Mouse (Mus musculus) left cerebral cortex, postnatal 36 days (tissue): ENCODE measurements around the gene Polrmt. TPM values are rescaled to one million over a fixed set of nuclear protein-coding genes. Genes with fewer than 3 reads are reported as not detected.

Experiments
- DNase-seq, 2 experiments: peaks; one replicate each; pipeline ENCODE4 v3.0.0; 2021 to 2022; ENCODE audit warnings: low spot score in 2 of 2, mixed read lengths in 1 of 2
- intact Hi-C: fragments of 180-260 bp; cut with DNase I; formaldehyde crosslinking; loops from one replicate; pipeline ENCODE4 v1.15.1; 2025
- total RNA-seq, 2 experiments: library from RNA; stranded (reverse); gene quantifications; 2 replicates each; pipeline ENCODE4 v1.2.3; 2021

Polrmt gene
- total RNA-seq, 2 experiments from 2014 or later, result 44.9 to 49.7 TPM

DNA sequence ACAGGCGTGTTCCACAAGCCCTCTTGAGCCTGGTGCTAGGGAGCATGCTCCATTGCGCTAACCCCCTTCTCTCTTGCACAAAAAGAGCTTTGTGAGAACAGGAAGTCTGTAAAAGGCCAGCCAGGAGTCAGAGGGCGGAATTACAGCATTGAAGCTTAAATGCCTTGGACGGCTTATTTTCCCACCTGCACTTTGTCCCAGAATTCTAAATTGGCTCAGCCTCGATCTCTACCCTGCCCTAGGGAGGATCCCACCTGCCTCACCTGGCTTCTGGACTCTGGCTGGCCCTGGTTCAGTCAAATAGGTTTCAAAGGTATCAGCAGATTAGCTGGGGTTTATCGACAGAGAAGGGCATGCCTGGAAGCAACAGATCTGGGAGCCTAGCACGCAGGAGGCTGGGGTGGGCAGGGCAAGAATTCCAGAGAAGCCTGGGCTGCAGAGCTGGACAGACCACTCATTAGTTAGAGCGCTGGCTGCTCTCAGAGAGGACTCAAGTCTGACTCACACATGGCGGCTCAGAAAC is 50.2 kb downstream of the Polrmt start:
- DNase-seq, result no peak

DNA sequence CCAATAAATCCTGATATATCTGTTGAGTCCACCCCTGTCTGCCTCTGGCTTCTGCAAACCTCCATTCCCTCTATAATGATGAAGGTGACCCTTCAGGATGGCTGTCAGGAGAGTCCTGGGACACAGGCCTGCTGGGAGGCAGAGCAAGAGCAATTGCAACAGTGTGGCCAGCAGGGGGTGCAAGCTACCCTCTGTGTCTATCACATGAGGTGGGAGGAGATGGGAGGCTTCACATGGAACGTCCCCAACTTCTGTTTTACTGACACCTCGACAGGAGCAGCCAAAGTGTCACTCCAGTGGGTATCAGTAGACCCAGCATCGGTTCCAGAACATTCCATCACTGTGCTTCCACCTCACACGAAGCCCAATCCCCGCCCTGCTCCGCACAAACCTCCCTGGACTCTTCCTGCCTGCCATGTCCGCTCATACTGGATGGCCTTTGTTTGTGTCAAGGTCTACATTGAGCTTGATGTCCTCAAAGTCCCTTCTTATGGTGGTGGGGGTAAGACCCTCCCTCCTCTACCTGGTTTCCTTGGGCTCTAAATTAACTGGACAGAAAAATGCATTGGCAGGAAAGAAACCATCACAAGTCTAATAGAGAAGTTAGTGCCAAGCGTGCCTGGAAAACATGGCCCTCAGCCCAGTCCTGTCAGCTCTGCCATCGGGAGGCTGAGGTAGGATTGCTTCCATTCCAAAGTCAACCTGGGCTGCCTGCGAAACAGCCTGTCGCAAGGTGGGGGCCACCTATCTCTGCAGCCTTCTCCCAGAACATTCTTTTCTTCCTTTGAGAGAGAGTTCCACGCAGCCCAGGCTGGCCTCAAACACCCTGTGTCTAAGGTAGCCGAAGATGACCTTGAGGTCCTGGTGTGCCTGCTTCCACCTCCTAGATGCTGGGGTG is 50.9 kb downstream of the Polrmt start:
- peak in 1 of 2 experiments; percentile 54 for DNase-seq
- intact Hi-C loops, result no loop called here

More for the DNA sequence above, 50.2 kb downstream of the Polrmt start:
- intact Hi-C loops, result no loop called here

DNA sequence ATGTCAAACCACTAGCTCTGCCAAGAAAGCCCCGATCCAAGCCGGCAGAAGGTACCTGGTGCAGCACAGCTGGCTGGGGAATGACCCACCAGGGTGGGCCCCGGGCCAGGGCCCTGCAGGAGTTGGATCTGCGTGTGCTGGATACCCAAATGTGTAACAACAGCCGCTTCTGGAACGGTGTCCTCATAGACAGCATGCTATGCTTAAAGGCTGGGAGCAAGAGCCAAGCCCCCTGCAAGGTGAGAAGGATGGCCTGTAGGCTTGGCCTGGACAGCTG is 52.1 kb downstream of the Polrmt start:
- intact Hi-C loops, result no loop called here
- DNase-seq, result no peak

DNA sequence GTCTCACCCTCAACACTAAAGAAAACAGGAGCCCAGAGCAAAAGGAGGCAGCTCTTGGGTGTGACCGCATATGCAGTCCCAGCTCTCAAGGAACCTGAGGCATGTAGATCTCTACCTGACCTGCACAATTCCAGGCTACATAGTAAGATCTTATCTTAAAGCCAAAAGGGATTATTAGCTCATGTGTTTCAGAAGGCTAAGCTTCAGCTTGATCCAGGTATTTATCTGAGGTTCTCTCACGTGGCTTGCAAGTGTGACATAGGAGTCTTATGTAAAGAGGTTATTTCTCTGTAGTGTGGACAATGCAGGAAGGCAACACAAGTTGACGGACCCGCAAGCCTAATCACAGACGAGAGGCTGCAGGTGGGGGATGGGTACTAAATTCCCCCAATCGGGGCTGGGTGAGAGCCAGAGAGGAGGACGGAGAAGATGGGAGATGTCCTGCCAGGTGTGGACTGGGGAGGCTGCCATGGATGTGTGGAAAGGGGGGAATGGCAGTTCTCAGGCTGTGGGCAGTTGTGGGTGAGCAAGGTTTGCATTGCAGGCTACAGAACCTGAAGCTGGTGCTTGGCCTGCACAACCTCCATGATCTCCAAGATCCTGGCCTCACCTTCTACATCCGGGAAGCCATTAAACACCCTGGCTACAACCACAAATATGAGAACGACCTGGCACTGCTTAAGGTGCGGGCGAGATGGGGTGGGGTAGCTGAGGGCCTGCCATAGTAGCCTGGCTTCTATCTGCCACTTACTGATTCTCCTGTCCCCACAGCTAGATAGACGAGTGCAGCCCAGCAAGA is 52.6 kb downstream of the Polrmt start:
- intact Hi-C loops, result no loop called here
- no peak for DNase-seq

DNA sequence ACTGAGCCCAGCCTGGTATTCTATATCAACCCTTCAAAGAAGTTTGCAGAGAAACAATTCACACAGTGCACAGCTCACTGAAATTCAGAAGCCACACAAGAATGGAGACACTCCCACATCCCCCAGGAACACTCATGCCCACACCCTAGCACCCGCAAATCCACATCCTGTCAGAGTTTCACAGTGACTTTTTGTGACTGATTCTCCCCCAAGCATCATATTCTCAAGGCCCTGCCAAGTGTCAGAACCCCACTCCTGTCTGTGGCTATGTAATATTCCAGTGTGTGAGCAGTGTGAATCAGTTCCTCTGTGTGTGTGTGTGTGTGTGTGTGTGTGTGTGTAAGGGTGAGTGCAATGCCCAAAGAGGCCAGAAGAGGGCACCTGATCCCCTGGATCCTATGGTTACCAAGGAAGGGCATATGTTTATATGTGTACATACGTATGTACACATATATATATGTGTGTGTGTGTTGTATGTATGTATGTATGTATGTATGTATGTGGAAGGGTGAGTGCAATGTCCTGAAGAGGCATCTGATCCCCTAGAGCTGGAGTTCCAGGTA is 54.3 kb downstream of the Polrmt start:
- intact Hi-C loops, result no loop called here
- no peak for DNase-seq

DNA sequence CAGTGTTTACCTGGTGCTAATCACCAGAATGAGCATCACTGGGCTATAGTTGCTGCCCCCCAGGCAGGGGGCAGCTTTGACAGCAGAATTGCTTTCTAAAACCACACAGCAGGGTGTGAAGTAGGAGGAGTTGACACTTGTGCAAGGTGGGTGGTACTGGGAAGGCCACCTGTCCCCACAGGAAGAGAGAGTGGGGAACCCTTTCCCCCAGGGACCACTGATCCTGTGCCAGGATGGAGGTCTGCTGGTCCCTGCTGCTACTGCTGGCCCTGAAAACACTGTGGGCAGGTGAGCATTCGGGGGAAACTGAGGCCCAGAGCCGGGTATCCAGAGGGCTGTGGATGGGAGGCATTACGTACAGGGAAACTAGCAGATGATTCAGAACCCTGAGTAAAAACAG is 57.2 kb downstream of the Polrmt start:
- DNase-seq, result no peak
- intact Hi-C loops, result no loop called here

DNA sequence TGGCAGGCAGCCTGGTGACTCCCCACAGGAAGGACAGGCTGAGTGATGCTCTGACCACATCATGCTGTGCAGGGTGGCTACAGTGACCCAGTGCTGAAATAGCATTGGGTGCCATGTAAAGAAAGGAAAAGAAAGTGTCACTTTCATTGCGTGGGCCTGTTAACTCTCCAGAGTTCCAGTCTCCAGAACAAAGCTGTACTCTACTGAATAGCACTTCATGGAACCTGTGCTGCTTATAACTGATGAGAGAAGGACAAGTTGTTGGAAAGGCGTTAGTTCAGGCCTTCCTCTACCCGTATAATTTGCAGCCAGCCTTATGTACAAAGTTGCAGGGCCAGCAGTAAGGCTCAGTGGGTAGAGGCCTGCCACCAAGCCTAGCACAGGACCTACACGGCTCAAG is 57.7 kb downstream of the Polrmt start, which contains the start of gene Gzmm:
Gzmm (plus strand) TSS at position 301 of the 400 bp plus-strand sequence.
- DNase-seq, result no peak
- intact Hi-C loops, result no loop called here

DNA sequence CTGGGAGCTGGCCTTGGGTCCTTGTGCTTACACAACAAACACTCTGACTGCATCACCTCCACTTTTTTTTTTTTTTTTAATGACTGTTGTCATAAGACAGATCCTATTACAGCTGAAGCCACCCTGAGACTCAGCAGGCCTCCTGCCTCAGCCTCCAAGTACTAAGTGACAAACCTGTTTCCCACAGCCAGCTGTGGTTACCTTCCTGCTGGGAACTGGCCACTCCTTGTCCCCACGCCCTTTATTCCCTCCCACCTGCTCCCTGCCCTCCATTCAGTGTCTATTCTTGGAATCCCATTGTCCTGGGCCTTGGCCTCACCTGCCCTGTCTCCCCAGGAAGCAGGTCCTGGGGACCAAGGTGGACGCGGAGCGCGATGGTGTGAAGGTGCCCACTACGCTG is 58.9 kb downstream of the Polrmt start:
- no peak for DNase-seq
- intact Hi-C loops, result no loop called here

DNA sequence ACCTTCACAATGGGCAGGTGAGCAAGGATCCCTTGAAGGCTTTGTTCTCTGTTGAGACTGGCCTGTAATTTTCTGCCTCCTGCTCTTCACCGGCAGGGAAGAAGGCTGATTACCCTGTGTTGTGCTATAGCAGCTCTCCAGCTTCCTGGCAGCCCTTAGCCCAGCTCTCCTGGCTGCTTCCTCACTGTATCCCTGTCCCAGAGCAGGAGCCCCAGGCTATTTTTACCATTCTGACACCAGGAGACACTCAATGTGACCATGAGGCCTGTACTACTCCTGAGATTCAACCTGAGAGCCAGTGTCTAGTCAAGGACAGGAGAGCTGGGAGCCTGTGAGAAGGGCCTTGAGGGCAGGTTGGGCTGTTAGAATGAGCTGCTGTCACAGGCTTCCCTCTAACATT is 59.7 kb downstream of the Polrmt start:
- intact Hi-C loops, result no loop called here
- no peak for DNase-seq

DNA sequence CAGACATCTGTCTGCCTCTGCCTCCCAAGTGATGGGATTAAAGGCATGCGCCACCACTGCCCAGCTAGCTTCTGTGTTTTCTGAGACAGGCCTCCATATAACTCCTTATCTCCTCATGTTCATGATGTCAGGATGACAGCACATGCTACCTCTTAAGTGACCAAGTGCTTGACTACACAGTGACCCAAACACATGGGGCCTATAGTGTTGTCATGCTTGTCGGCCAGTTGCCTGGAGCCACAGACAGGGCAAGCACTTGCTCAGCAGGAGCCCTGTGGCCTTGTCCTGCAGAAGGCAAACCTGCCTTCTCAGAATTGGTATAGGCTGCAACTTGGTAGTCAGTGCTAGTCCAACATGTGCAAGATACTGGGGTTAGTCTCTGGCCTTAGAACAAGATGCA is 60.2 kb downstream of the Polrmt start:
- DNase-seq, result no peak
- intact Hi-C loops, result no loop called here

Other genes starting within 250 kb of the Polrmt start
- 1 to 10 TPM; 3.1 to 3.7 TPM for gene Plpp2, start 212.8 kb downstream of the Polrmt start, total RNA-seq
- gene Mier2, start 191.4 kb downstream of the Polrmt start, total RNA-seq, result 10 to 100 TPM; 41.9 to 55.9 TPM
- 1 to 10 TPM; 1.1 to 1.3 TPM for gene Theg, start 159.2 kb downstream of the Polrmt start, total RNA-seq
- 10 to 100 TPM; 15.7 to 16.3 TPM for gene C2cd4c, start 132.6 kb downstream of the Polrmt start, total RNA-seq
- 10 to 100 TPM; 43.7 to 52.3 TPM for gene Shc2, start 108.7 kb downstream of the Polrmt start, total RNA-seq
- under 1 TPM; 0.25 to 0.63 TPM for gene Odf3l2, start 100.8 kb downstream of the Polrmt start, total RNA-seq
- gene Madcam1, start 82.0 kb downstream of the Polrmt start, total RNA-seq, result not detected
- 10 to 100 TPM; 71.4 to 91.6 TPM for gene Tpgs1, start 77.2 kb downstream of the Polrmt start, total RNA-seq
- gene Cdc34, start 64.4 kb downstream of the Polrmt start, total RNA-seq, result 10 to 100 TPM; 76.2 to 90.0 TPM
- gene Gzmm, start 57.6 kb downstream of the Polrmt start, total RNA-seq, result 1 to 10 TPM; 1.8 to 2.0 TPM
- gene Bsg, start 42.1 kb downstream of the Polrmt start, total RNA-seq, result 100 to 1,000 TPM; 593 to 646 TPM
- 100 to 1,000 TPM; 128 to 152 TPM for gene Hcn2, start 29.9 kb downstream of the Polrmt start, total RNA-seq
- gene Fgf22, start 8.5 kb upstream of the Polrmt start, total RNA-seq, result 1 to 10 TPM; 4.0 to 4.7 TPM
- gene Rnf126, start 20.4 kb upstream of the Polrmt start, total RNA-seq, result 100 to 1,000 TPM in 1 of 2 experiments, 10 to 100 TPM in 1; 92.7 to 104 TPM
- gene Fstl3, start 30.7 kb upstream of the Polrmt start, total RNA-seq, result 1 to 10 TPM; 2.8 to 3.6 TPM
- under 1 TPM; 0.74 to 0.79 TPM for gene Prss57, start 44.4 kb upstream of the Polrmt start, total RNA-seq
- 100 to 1,000 TPM; 321 to 357 TPM for gene Palm, start 47.0 kb upstream of the Polrmt start, total RNA-seq
- 1 to 10 TPM in 1 of 2 experiments, not detected in 1; 1.7 TPM for gene Misp, start 74.4 kb upstream of the Polrmt start, total RNA-seq
- gene Ptbp1, start 107.8 kb upstream of the Polrmt start, total RNA-seq, result 10 to 100 TPM; 40.2 to 51.9 TPM
- 1 to 10 TPM; 2.2 to 2.4 TPM for gene Prtn3, start 127.9 kb upstream of the Polrmt start, total RNA-seq
- 10 to 100 TPM; 50.4 to 57.1 TPM for gene Plppr3, start 128.1 kb upstream of the Polrmt start, total RNA-seq
- gene Elane, start 139.7 kb upstream of the Polrmt start, total RNA-seq, result not detected
- gene Cfd, start 144.3 kb upstream of the Polrmt start, total RNA-seq, result not detected
- 10 to 100 TPM; 53.2 to 60.6 TPM for gene Med16, start 162.3 kb upstream of the Polrmt start, total RNA-seq
- gene Gm26602, start 164.3 kb upstream of the Polrmt start, total RNA-seq, result not detected
- gene Kiss1r, start 170.4 kb upstream of the Polrmt start, total RNA-seq, result 1 to 10 TPM; 6.7 to 8.2 TPM
- gene R3hdm4, start 174.6 kb upstream of the Polrmt start, total RNA-seq, result 100 to 1,000 TPM; 349 to 368 TPM
- gene Arid3a, start 180.5 kb upstream of the Polrmt start, total RNA-seq, result 1 to 10 TPM; 6.3 to 6.5 TPM
- gene Wdr18, start 213.6 kb upstream of the Polrmt start, total RNA-seq, result 10 to 100 TPM; 44.2 to 46.3 TPM
- gene Grin3b, start 224.1 kb upstream of the Polrmt start, total RNA-seq, result under 1 TPM in 1 of 2 experiments, not detected in 1; 0.10 TPM
- 100 to 1,000 TPM; 122 TPM for gene Tmem259, start 237.7 kb upstream of the Polrmt start, total RNA-seq
- 1 to 10 TPM; 4.7 to 7.6 TPM for gene Cnn2, start 242.0 kb upstream of the Polrmt start, total RNA-seq
- gene Abca7, start 249.9 kb upstream of the Polrmt start, total RNA-seq, result 10 to 100 TPM; 10.3 to 13.0 TPM